Mouse (Mus musculus): Measurements from ENCODE around the gene Pctp. TPM values are rescaled to one million over a fixed set of nuclear protein-coding genes. Genes with fewer than 3 reads are reported as not detected.

Gene Pctp
- polyA plus RNA-seq, 1 experiment, result 0.05 TPM

DNA sequence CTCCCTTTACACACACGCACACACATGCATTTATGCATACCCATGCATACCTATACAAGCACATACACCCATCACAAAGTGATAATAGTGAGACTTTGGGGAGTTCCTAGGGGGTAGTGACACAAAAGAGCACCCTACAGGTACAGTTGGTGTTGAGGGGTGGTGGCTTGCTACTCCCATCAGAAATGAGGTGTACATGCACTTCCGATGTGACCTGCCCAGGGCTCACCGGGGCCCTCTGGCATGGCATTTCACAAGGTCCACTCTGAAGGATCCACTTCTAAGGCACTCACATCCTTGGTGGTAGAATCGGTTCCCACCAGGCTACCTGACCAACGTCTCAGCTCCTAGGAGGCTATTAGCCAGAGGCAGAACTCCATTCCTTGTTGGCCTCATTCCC is 26.3 kb downstream of the Pctp start:
- Histone ChIP-seq H3K36me3 (ENCODE audit: control insufficient read depth) (no peaks in the 10 kb centered on the region), H3K27me3 (ENCODE audit: control insufficient read depth) (no peaks in the 10 kb centered on the region), H3K9me3 (ENCODE audit: control insufficient read depth, low read length) (no peaks in the 10 kb centered on the region), H3K4me1 (ENCODE audit: control insufficient read depth) (no peaks in the 10 kb centered on the region), H3K4me3 (replicated peaks) (no peak overlapping the region)
- TF ChIP-seq TAL1 (IDR thresholded peaks at IDR 0.05; ENCODE audit: low read length) (no peak), GATA1 (IDR thresholded peaks at IDR 0.05; ENCODE audit: low read length) (no peak)

DNA sequence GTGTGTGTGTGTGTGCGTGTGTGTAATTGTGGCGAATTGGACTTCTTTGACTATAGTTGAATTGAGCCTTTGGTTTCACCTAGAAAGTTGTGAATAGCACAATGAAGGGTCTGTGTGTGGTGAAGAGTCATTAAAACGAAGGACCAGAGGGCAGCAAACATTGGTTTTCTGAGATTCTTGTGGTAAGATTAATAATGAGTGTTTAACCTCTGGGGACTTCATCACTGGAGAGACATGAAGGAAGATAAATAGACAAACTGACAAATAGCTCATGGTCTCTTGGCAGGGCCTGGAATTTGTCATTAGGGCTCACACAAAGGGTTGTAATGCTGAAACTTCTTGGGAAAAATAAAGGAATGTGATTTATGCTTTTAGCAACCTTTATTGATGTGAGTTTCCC is 31.4 kb downstream of the Pctp start:
- no peak for TF ChIP-seq GATA1 (IDR thresholded peaks at IDR 0.05; ENCODE audit: low read length)
- Histone ChIP-seq H3K9me3 (ENCODE audit: control insufficient read depth, low read length) (no peaks in the 10 kb centered on the region), H3K27me3 (ENCODE audit: control insufficient read depth) (no peaks in the 10 kb centered on the region)

DNA sequence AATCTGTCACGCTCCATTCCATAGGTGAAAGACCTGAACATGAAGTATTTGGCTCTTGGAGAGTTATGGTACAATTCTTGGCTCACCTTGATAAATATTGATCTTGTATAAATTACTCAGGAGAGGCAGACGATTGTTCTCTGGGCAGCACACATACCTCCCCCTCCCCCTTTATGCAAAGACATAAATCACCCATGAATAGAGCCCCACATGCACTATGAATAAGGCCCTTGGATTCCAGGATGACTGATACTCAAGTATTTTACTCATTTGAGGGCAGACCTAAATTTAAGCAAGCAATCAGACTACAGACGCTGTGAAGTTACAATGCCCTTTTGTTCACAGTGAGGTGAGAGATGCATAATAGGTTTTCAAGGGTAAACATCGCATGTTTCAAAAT is 32.0 kb downstream of the Pctp start:
- Histone ChIP-seq H3K27me3 (ENCODE audit: control insufficient read depth) (no peaks in the 10 kb centered on the region), H3K4me1 (ENCODE audit: control insufficient read depth) (no peaks in the 10 kb centered on the region), H3K4me3 (replicated peaks) (no peak overlapping the region), H3K9me3 (ENCODE audit: control insufficient read depth, low read length) (no peaks in the 10 kb centered on the region), H3K36me3 (ENCODE audit: control insufficient read depth) (no peaks in the 10 kb centered on the region)
- TF ChIP-seq TAL1 (IDR thresholded peaks at IDR 0.05; ENCODE audit: low read length) (no peak), GATA1 (IDR thresholded peaks at IDR 0.05; ENCODE audit: low read length) (no peak)

More for the DNA sequence above, 31.4 kb downstream of the Pctp start:
- Histone ChIP-seq H3K4me3 (replicated peaks) (no peak overlapping the region), H3K36me3 (ENCODE audit: control insufficient read depth) (no peaks in the 10 kb centered on the region), H3K4me1 (ENCODE audit: control insufficient read depth) (no peaks in the 10 kb centered on the region)

DNA sequence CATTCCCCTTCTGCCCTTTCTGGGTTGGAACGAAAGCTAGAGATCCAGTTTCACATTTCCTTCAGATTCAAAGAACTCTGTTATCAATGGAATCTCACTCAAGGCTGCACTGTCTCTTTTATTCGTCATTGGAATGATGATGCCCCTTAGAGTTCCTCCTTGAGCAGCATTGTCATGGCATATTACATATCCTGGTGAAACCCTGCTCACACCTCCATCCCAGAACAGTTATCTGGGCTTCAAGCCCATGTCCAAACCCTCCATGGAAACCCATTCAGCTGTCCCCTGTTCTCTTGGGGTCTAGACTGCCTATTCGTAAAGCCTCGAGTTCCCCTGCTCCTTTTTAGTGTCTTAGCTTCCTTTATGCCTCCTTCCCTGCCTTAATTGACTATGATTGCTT is 33.6 kb downstream of the Pctp start:
- Histone ChIP-seq H3K9me3 (ENCODE audit: control insufficient read depth, low read length) (no peaks in the 10 kb centered on the region), H3K27me3 (ENCODE audit: control insufficient read depth) (no peaks in the 10 kb centered on the region), H3K4me1 (ENCODE audit: control insufficient read depth) (no peaks in the 10 kb centered on the region), H3K4me3 (replicated peaks) (no peak overlapping the region), H3K36me3 (ENCODE audit: control insufficient read depth) (no peaks in the 10 kb centered on the region)
- TF ChIP-seq GATA1 (IDR thresholded peaks at IDR 0.05; ENCODE audit: low read length) (no peak), TAL1 (IDR thresholded peaks at IDR 0.05; ENCODE audit: low read length) (no peak)

DNA sequence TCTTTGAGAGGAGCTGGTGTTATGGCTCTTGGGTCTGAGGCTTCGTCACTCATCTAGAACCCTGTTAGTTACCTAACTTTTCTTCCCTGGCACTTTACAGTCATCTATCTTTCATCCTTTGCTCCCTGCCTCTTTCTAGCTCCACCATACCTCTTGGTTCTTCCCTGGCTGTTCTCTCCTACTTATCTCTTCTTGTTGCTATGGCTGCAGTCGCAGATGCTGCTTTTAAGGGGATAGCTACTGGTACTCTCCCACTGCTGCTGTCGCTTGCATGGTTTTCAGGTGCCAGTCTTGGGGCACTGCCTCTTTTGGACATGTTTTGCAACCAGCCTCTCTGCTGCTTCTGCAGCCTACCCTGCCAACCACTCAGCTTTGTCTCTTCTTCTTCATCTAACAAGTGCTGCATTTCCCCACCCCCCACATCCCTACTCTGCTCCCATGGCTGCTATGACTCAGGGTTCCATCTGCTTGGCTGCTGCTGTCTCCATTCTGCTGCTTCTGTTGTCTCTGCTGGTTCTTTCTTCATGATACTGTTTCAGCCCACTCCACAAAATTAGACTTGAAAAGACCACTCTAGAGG is 51.9 kb downstream of the Pctp start:
- H3K36me3 ChIP-seq (ENCODE audit: control insufficient read depth), result no peaks in the 10 kb centered on the region
- H3K4me1 ChIP-seq (ENCODE audit: control insufficient read depth), result no peaks in the 10 kb centered on the region
- H3K9me3 ChIP-seq (ENCODE audit: control insufficient read depth, low read length), result no peaks in the 10 kb centered on the region
- TF ChIP-seq GATA1 (IDR thresholded peaks at IDR 0.05; ENCODE audit: low read length), result no peak
- no peak for TF ChIP-seq TAL1 (IDR thresholded peaks at IDR 0.05; ENCODE audit: low read length)
- H3K27me3 ChIP-seq (ENCODE audit: control insufficient read depth), result no peaks in the 10 kb centered on the region
- no peak overlapping the region for H3K4me3 ChIP-seq (replicated peaks)

DNA sequence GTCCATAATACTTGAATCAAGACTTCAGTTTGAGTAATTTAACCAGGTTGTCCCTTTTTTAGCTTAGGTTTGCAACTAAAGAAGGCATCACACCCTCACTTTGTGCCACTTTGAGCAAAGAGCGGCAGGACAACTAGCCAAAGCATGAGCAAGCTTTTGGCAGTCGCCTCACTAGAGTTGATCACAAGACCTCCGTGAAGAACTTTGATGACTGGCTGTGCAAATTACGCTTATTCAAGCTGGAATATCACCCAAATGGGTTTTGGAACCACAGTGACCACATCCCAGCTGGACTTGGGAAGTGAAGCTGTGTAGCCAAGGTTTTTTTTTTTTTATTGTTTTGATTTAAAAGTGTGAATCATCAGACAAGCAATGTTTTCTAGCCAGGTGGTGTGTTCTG is 54.9 kb downstream of the Pctp start:
- no peaks in the 10 kb centered on the region for H3K27me3 ChIP-seq (ENCODE audit: control insufficient read depth)
- no peaks in the 10 kb centered on the region for H3K9me3 ChIP-seq (ENCODE audit: control insufficient read depth, low read length)
- H3K4me1 ChIP-seq (ENCODE audit: control insufficient read depth), result no peaks in the 10 kb centered on the region
- TF ChIP-seq GATA1 (IDR thresholded peaks at IDR 0.05; ENCODE audit: low read length) (no peak), TAL1 (IDR thresholded peaks at IDR 0.05; ENCODE audit: low read length) (no peak)
- no peak overlapping the region for H3K4me3 ChIP-seq (replicated peaks)
- no peaks in the 10 kb centered on the region for H3K36me3 ChIP-seq (ENCODE audit: control insufficient read depth)

DNA sequence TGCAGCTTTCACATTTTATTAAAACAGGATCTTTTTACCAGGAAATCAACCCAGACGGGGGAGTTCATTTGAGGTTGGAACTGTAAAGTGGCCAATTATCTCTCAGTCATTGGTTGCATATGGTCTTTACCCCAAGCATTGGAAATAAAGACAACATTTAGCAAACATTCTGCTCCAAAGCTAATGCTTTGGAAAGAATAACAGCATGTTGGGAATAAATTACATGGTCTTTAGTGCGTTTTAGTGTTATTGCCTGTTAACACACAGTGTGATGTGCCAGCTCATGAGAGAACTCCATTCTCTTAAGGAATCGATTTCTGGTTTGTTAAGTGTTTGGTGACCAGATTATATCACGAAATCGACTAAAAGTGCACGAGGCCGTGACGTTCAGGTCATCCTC is 57.5 kb downstream of the Pctp start:
- Histone ChIP-seq H3K4me3 (replicated peaks) (no peak overlapping the region), H3K27me3 (ENCODE audit: control insufficient read depth) (no peaks in the 10 kb centered on the region), H3K9me3 (ENCODE audit: control insufficient read depth, low read length) (no peaks in the 10 kb centered on the region), H3K36me3 (ENCODE audit: control insufficient read depth) (no peaks in the 10 kb centered on the region), H3K4me1 (ENCODE audit: control insufficient read depth) (no peaks in the 10 kb centered on the region)
- no peak for TF ChIP-seq GATA1 (IDR thresholded peaks at IDR 0.05; ENCODE audit: low read length)
- no peak for TF ChIP-seq TAL1 (IDR thresholded peaks at IDR 0.05; ENCODE audit: low read length)

DNA sequence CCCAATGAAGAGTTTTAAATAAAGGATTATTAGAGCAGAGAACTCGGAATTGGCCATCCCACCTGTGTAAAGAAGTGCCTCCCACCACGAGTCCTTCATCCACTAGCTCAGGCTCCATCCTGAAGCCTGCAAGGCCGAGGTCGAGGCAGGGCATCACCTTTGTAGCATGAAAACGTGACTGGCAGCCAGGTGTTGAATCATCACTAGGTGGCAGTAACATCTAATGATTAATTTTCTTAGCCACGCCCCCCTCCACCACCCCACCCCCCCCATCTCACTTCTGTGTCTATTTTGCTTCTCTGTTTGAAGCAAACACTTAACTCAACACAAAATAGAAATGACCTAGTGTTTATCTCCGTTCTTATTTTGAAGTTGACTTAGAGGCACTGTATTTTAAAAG is 65.5 kb downstream of the Pctp start:
- no peaks in the 10 kb centered on the region for H3K4me1 ChIP-seq (ENCODE audit: control insufficient read depth)
- H3K9me3 ChIP-seq (ENCODE audit: control insufficient read depth, low read length), result no peaks in the 10 kb centered on the region
- H3K4me3 ChIP-seq (replicated peaks), result no peak overlapping the region
- H3K27me3 ChIP-seq (ENCODE audit: control insufficient read depth), result no peaks in the 10 kb centered on the region
- TF ChIP-seq TAL1 (IDR thresholded peaks at IDR 0.05; ENCODE audit: low read length) (no peak), GATA1 (IDR thresholded peaks at IDR 0.05; ENCODE audit: low read length) (no peak)
- no peaks in the 10 kb centered on the region for H3K36me3 ChIP-seq (ENCODE audit: control insufficient read depth)

Other genes with a start within 250 kb of the Pctp start
- gene Ankfn1, start 225.2 kb downstream of the Pctp start, polyA plus RNA-seq (2012), result not detected in 2 replicates
- gene Tmem100, start 27.5 kb upstream of the Pctp start, polyA plus RNA-seq (2012), result not detected in 2 replicates
- 0.04 and 0.09 TPM in 2 replicates for gene Gm45716, start 184.8 kb upstream of the Pctp start, polyA plus RNA-seq (2012)
- 0.04 TPM in 2 replicates for gene Mmd, start 246.6 kb upstream of the Pctp start, polyA plus RNA-seq (2012)

Data from erythroblast, embryonic 14.5 days (primary cell).